Mouse (Mus musculus) forebrain, postnatal 0 days (tissue): ENCODE data around the gene Gdf5. TPM values are rescaled to one million over a fixed set of nuclear protein-coding genes. Genes with fewer than 3 reads are reported as not detected.

Experiments
- ATAC-seq: fragments of 200-750 bp; cut with Nextera tagmentation; 2 replicates; pipeline ENCODE4 v1.8.0; 2017; ENCODE audit warnings: mild to moderate bottlenecking, moderate library complexity
- DNase-seq: peaks from one replicate; pipeline ENCODE4 v3.0.0-alpha.2; 2015
- H3K27ac ChIP-seq: fragments of 300-500 bp; sonication (generic); 2 replicates; pipeline ENCODE4 v1.5.1; 2014; ENCODE audit warnings: low read depth, mild to moderate bottlenecking, antibody characterized with exemption, low read length, moderate library complexity, mixed read lengths
- H3K27me3 ChIP-seq: fragments of 300-500 bp; sonication (generic); 2 replicates; pipeline ENCODE4 v1.6.1; 2014; ENCODE audit warnings: mild to moderate bottlenecking, low read length, mixed read lengths; ENCODE audit not compliant: insufficient read depth
- H3K36me3 ChIP-seq: fragments of 300-500 bp; sonication (generic); 2 replicates; pipeline ENCODE4 v1.6.1; 2014; ENCODE audit warnings: mild to moderate bottlenecking, moderate library complexity; ENCODE audit not compliant: insufficient read depth
- H3K4me1 ChIP-seq: fragments of 300-500 bp; sonication (generic); 2 replicates; pipeline ENCODE4 v1.6.1; 2014; ENCODE audit warnings: antibody characterized with exemption; ENCODE audit not compliant: insufficient read depth
- H3K4me2 ChIP-seq: fragments of 300-500 bp; sonication (generic); 2 replicates; pipeline ENCODE4 v1.6.1; 2014; ENCODE audit warnings: low read depth, mild to moderate bottlenecking, moderate library complexity
- H3K4me3 ChIP-seq: fragments of 300-500 bp; sonication (generic); 2 replicates; pipeline ENCODE4 v1.5.1; 2014; ENCODE audit warnings: low read depth, low read length, mixed read lengths
- H3K9ac ChIP-seq: fragments of 300-500 bp; sonication (generic); 2 replicates; pipeline ENCODE4 v1.6.1; 2014; ENCODE audit warnings: mild to moderate bottlenecking
- H3K9me3 ChIP-seq: fragments of 300-500 bp; sonication (generic); 2 replicates; pipeline ENCODE4 v1.6.1; 2016; ENCODE audit warnings: low read length
- CTCF ChIP-seq: sonication (generic); IDR thresholded peaks from 2 replicates; pipeline ENCODE4 v1.5.1; 2016; ENCODE audit warnings: antibody characterized with exemption, control low read depth, low read depth
- WGBS: fragments of 180-500 bp; shearing (Covaris S2); extraction: QIAGEN DNeasy Blood & Tissue Kit; methylation state at CpG from one replicate; pipeline ENCODE4 v1.1.7; 2014; 5-methylcytosine and 5-hydroxymethylcytosine counted together
- polyA plus RNA-seq: library from polyadenylated mRNA; unstranded; fragments of >200 nt; fragmentation: Nextera tagmentation; extraction: Ambion mirVana; gene quantifications from 2 replicates; pipeline ENCODE4 v1.2.1, GENCODE M21; 2015
- total RNA-seq: library from RNA; depleted of rRNA; stranded (reverse); fragments of >200 nt; gene quantifications from 2 replicates; pipeline ENCODE4 v1.2.3, GENCODE M21; 2014; rRNA removed

Gdf5 gene
- total and polyA plus RNA-seq, 2 experiments from 2014 or later, result 3.8 to 3.9 TPM

DNA sequence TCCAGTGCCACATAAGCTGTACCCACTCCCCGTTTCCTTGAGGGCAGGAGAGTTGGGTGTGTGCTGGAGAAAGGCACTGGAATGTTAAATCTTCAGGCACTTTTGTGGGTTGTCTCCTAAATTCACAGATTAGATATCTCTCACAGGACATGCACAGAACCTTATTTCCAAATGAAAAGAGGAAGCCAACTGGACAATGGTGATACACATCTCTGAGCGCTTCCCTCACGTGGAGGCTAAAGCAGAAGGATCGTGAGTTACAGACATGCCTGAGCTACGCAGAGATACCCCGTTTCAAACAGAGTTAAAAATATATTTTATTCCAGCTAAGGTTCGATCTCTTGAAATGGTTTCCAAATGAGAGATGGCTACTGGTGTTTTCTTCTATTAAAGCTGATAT lies 22.0 kb downstream of the Gdf5 start:
- H3K27me3 ChIP-seq, result no peaks in the 10 kb centered on the region
- 96% methylated on average over 7 of the region's 7 CpGs for WGBS
- H3K9me3 ChIP-seq, result no peaks in the 10 kb centered on the region
- no peak for ATAC-seq
- H3K4me2 ChIP-seq, result no peak overlapping the region
- H3K4me1 ChIP-seq, result no peaks in the 10 kb centered on the region
- no peak for TF ChIP-seq CTCF
- H3K4me3 ChIP-seq, result no peak overlapping the region
- DNase-seq, result no peak
- H3K36me3 ChIP-seq, result peaks cover 5% of the 10 kb centered on the region; the same call in 1 of the 2 replicates
- no peak overlapping the region for H3K9ac ChIP-seq
- no peak overlapping the region for H3K27ac ChIP-seq

DNA sequence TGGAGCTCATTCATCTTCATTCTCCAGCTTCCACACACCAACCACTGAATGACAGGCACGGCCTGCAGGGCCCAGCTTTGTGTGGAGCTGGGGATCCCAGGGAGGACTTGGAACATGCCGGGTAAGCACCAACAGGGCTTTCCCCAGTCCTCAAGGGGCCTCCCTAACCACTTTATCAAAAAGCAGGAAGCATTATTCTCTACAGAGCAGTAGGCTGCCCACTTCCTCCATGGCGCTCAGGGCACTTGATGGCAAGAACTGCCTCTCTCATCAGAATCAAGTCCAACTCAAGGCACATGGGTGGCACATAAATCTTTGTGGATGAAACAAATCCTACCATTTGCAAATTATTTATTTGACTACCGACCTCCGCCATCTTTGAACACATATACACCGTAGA lies 30.5 kb downstream of the Gdf5 start:
- DNase-seq (no peak), ATAC-seq (no peak)
- Histone ChIP-seq H3K9me3 (no peaks in the 10 kb centered on the region), H3K4me1 (no peaks in the 10 kb centered on the region), H3K9ac (no peak overlapping the region), H3K4me2 (no peak overlapping the region), H3K27me3 (no peaks in the 10 kb centered on the region), H3K4me3 (no peak overlapping the region), H3K36me3 (peaks cover 46% of the 10 kb centered on the region), H3K27ac (no peak overlapping the region)
- no peak for TF ChIP-seq CTCF
- 90% methylated on average over 6 of the region's 6 CpGs for WGBS

DNA sequence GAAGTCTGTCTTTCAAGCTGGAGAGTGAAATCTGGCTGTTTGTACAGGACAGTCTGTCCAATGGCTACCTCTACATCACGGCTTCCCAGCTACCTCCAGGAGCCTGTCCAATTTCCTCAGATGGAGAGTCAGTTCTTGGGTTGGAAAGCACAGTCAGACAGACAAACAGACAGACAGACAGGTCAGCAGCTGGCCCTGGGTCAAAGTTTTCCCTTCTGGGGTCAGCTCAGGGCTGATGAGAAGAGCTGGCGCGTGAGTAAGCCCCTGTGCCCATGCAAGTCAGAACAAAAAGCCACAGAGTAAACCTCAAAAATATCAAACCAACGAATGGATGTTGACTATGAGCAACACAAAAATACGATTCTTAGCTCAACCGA lies 41.5 kb downstream of the Gdf5 start:
- Histone ChIP-seq H3K27ac (no peak overlapping the region), H3K27me3 (no peaks in the 10 kb centered on the region), H3K4me2 (no peak overlapping the region), H3K9ac (no peak overlapping the region), H3K9me3 (no peaks in the 10 kb centered on the region), H3K36me3 (peaks cover 26% of the 10 kb centered on the region), H3K4me3 (no peak overlapping the region), H3K4me1 (no peaks in the 10 kb centered on the region)
- DNase-seq, result no peak
- no peak for TF ChIP-seq CTCF
- 92% methylated on average over 6 of the region's 6 CpGs for WGBS
- ATAC-seq, result no peak

DNA sequence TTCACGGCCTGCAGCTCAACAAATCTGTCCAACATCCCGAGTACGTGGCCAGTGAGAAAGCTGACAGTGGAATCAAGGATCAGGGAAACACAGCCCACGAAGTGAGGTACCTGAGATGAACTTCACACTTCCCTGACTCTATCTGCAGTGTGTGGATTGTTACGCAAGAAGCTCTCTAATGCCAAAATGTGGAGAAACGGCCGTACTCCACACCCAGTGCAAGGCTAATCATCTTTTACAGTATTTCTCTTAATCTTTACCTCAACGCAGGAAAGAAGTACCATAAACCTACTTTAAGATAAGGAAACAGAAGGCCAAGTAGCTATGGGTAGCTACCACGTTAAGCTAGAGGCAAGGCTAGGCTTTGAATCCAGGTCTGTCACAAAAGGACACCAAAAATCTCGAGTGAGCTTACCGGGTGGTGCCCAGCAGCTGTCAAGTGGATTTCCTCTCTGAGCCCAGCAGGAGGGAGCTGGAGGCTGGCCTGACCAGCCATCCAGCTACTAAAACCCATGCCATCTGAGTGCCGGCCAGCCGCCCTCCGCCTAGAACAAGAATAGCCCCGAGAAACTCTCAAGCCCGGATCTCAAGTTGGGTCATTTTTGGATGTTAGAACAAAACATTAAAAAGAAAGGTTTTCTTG lies 42.1 kb downstream of the Gdf5 start:
- TF ChIP-seq CTCF, result no peak
- Histone ChIP-seq H3K27ac (no peak overlapping the region), H3K4me1 (no peaks in the 10 kb centered on the region), H3K4me3 (no peak overlapping the region), H3K9ac (no peak overlapping the region), H3K27me3 (no peaks in the 10 kb centered on the region), H3K36me3 (peaks cover 26% of the 10 kb centered on the region), H3K9me3 (no peaks in the 10 kb centered on the region), H3K4me2 (no peak overlapping the region)
- DNase-seq (no peak), ATAC-seq (no peak)
- WGBS, result 86% methylated on average over 16 of the region's 16 CpGs

DNA sequence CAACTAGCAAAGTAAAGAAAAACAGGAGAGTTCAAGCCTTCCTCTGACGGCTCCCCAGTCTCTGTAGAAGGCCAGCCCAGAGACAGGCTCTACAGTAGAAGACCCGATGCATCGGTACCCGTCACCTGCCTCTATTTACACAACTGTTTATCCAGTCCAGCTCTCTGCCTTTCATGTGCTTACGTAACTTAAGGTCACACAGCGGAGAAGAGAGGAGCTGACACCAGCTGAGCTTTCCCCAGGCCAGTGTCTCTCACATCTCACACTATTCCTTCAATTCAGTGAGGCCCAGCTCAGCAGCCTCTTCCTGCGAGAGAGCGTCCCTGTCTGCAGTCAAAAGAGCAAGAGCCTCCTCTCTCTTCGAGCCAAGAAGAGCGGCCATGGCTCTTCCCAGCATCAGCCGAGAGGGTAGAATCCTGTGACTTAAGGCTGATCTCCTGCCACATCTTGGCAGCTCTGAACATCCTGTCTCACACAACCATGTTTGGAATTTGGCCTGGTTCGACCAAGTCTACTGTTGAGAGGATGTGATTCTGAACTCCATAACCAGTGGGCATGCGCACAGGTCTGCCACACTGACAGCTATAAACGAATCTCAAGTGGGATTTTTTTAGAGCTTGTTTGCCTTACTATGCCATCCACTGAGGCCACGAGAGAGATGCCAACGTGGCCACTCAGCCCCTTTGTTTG lies 50.0 kb downstream of the Gdf5 start:
- H3K27ac ChIP-seq, result no peak overlapping the region
- H3K27me3 ChIP-seq, result no peaks in the 10 kb centered on the region
- no peaks in the 10 kb centered on the region for H3K4me1 ChIP-seq
- no peak overlapping the region for H3K9ac ChIP-seq
- no peaks in the 10 kb centered on the region for H3K9me3 ChIP-seq
- WGBS, result 89% methylated on average over 16 of the region's 16 CpGs
- H3K4me2 ChIP-seq, result no peak overlapping the region
- TF ChIP-seq CTCF, result no peak
- ATAC-seq (no peak), DNase-seq (no peak)
- no peak overlapping the region for H3K4me3 ChIP-seq
- peaks cover 27% of the 10 kb centered on the region for H3K36me3 ChIP-seq

DNA sequence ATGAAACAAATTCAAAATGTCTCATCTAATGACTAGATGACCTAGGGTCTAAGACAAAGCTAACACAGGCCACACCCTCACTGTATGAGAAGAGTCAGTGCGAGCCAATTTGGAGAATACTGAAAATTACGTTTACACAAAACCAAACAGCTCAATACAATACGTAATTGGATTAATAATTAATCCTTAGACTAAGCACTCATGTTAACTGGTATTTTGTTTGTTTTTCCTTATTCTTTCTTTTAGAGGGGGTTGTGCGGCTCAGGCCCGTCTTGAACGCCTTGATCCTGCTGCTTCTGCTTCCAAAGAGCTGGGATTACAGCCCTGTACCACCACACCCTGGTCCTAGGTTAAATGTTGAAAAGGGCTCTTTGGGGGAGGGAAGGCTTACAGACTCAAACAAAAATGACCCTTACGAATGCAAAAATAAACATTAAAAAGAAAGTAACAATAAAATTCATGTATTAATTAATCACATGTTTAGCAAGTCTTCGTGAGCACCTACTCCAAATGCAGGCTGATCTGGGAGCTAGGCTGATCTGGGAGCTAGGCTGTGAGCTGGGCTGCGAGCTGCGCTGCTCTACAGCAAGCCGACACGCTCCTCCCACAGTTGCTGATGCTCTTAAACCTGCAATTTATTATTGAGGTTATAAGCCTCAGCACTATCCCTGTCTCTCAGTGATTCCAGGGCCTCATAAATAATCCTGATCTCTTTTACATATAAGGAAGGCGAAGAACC lies 50.7 kb downstream of the Gdf5 start:
- no peak for ATAC-seq
- no peak for DNase-seq
- TF ChIP-seq CTCF, result no peak

More for the DNA sequence above, 50.7 kb downstream of the Gdf5 start:
- Histone ChIP-seq H3K27ac (no peak overlapping the region), H3K36me3 (peaks cover 29% of the 10 kb centered on the region), H3K9ac (no peak overlapping the region), H3K4me1 (no peaks in the 10 kb centered on the region), H3K27me3 (no peaks in the 10 kb centered on the region), H3K4me2 (no peak overlapping the region), H3K4me3 (no peak overlapping the region), H3K9me3 (no peaks in the 10 kb centered on the region)
- 91% methylated on average over 13 of the region's 13 CpGs for WGBS

Other genes starting within 250 kb of the Gdf5 start
- 35.9 and 41.9 TPM in 2 replicates for gene Edem2, start 215.9 kb downstream of the Gdf5 start, total RNA-seq
- gene Edem2, start 215.9 kb downstream of the Gdf5 start, polyA plus RNA-seq, result 30.7 and 34.1 TPM in 2 replicates
- gene Gm17581, start 209.5 kb downstream of the Gdf5 start, total RNA-seq, result not detected in 2 replicates
- not detected in 2 replicates for gene Gm17581, start 209.5 kb downstream of the Gdf5 start, polyA plus RNA-seq
- gene Procr, start 194.2 kb downstream of the Gdf5 start, total RNA-seq, result 1.6 and 1.9 TPM in 2 replicates
- gene Procr, start 194.2 kb downstream of the Gdf5 start, polyA plus RNA-seq, result 1.6 and 1.9 TPM in 2 replicates
- gene Mmp24, start 170.0 kb downstream of the Gdf5 start, total RNA-seq, result 124 and 128 TPM in 2 replicates
- gene Mmp24, start 170.0 kb downstream of the Gdf5 start, polyA plus RNA-seq, result 15.5 and 17.0 TPM in 2 replicates
- gene BC029722, start 125.9 kb downstream of the Gdf5 start, total RNA-seq, result 26.4 and 31.4 TPM in 2 replicates
- 53.4 and 55.5 TPM in 2 replicates for gene BC029722, start 125.9 kb downstream of the Gdf5 start, polyA plus RNA-seq
- 91.9 and 99.3 TPM in 2 replicates for gene Eif6, start 118.4 kb downstream of the Gdf5 start, total RNA-seq
- gene Eif6, start 118.4 kb downstream of the Gdf5 start, polyA plus RNA-seq, result 145 and 171 TPM in 2 replicates
- not detected in 2 replicates for gene Fam83c, start 110.5 kb downstream of the Gdf5 start, total RNA-seq
- gene Fam83c, start 110.5 kb downstream of the Gdf5 start, polyA plus RNA-seq, result 0.06 and 0.12 TPM in 2 replicates
- gene Uqcc1, start 15.1 kb downstream of the Gdf5 start, total RNA-seq, result 43.5 and 67.7 TPM in 2 replicates
- 55.9 and 63.0 TPM in 2 replicates for gene Uqcc1, start 15.1 kb downstream of the Gdf5 start, polyA plus RNA-seq
- not detected in 2 replicates for gene Gm15557, start 4.6 kb downstream of the Gdf5 start, total RNA-seq
- gene Gm15557, start 4.6 kb downstream of the Gdf5 start, polyA plus RNA-seq, result not detected in 2 replicates
- 17.2 and 18.7 TPM in 2 replicates for gene Cep250, start 11.1 kb upstream of the Gdf5 start, total RNA-seq
- 4.9 and 8.6 TPM in 2 replicates for gene Cep250, start 11.1 kb upstream of the Gdf5 start, polyA plus RNA-seq
- 1.0 and 1.1 TPM in 2 replicates for gene 6430550D23Rik, start 62.6 kb upstream of the Gdf5 start, total RNA-seq
- gene 6430550D23Rik, start 62.6 kb upstream of the Gdf5 start, polyA plus RNA-seq, result 0.57 and 1.1 TPM in 2 replicates
- 253 and 279 TPM in 2 replicates for gene Ergic3, start 62.7 kb upstream of the Gdf5 start, total RNA-seq
- 445 and 473 TPM in 2 replicates for gene Ergic3, start 62.7 kb upstream of the Gdf5 start, polyA plus RNA-seq
- gene Fer1l4, start 107.6 kb upstream of the Gdf5 start, total RNA-seq, result 0.19 TPM in 1 of 2 replicates, not detected in the other
- not detected in 2 replicates for gene Fer1l4, start 107.6 kb upstream of the Gdf5 start, polyA plus RNA-seq
- gene Spag4, start 119.8 kb upstream of the Gdf5 start, total RNA-seq, result 7.1 and 7.2 TPM in 2 replicates
- gene Spag4, start 119.8 kb upstream of the Gdf5 start, polyA plus RNA-seq, result 5.0 and 5.5 TPM in 2 replicates
- 29.5 and 30.4 TPM in 2 replicates for gene Cpne1, start 166.6 kb upstream of the Gdf5 start, total RNA-seq
- gene Cpne1, start 166.6 kb upstream of the Gdf5 start, polyA plus RNA-seq, result 5.1 and 13.2 TPM in 2 replicates
- 28.6 and 31.6 TPM in 2 replicates for gene Rbm12, start 166.6 kb upstream of the Gdf5 start, total RNA-seq
- 17.7 and 19.4 TPM in 2 replicates for gene Rbm12, start 166.6 kb upstream of the Gdf5 start, polyA plus RNA-seq
- gene Gm28036, start 181.7 kb upstream of the Gdf5 start, total RNA-seq, result 14.4 and 20.5 TPM in 2 replicates
- gene Gm28036, start 181.7 kb upstream of the Gdf5 start, polyA plus RNA-seq, result 8.6 and 13.0 TPM in 2 replicates
- gene Romo1, start 198.7 kb upstream of the Gdf5 start, total RNA-seq, result 91.3 and 132 TPM in 2 replicates
- 529 and 662 TPM in 2 replicates for gene Romo1, start 198.7 kb upstream of the Gdf5 start, polyA plus RNA-seq
- gene Nfs1, start 198.8 kb upstream of the Gdf5 start, total RNA-seq, result 41.9 and 42.7 TPM in 2 replicates
- 41.2 and 48.6 TPM in 2 replicates for gene Nfs1, start 198.8 kb upstream of the Gdf5 start, polyA plus RNA-seq
- 332 and 415 TPM in 2 replicates for gene Rbm39, start 234.9 kb upstream of the Gdf5 start, total RNA-seq
- gene Rbm39, start 234.9 kb upstream of the Gdf5 start, polyA plus RNA-seq, result 412 and 413 TPM in 2 replicates